Mouse (Mus musculus) forebrain, postnatal 0 days (tissue): ENCODE measurements at regions not wholly inside any gene's neighbourhood (a gene's known extent, or its start where the extent isn't known, plus 50 kb on each side); places are given as distances from the start of the nearest gene placed in this dataset.
A peak's percentile ranks its signal among the peaks of the same experiment; 100 is the strongest.

Experiments
- ATAC-seq: fragments of 200-750 bp; cut with Nextera tagmentation; 2 replicates; pipeline ENCODE4 v1.8.0; 2017; ENCODE audit warnings: mild to moderate bottlenecking, moderate library complexity
- DNase-seq: peaks from one replicate; pipeline ENCODE4 v3.0.0-alpha.2; 2015
- H3K27ac ChIP-seq: fragments of 300-500 bp; sonication (generic); 2 replicates; pipeline ENCODE4 v1.5.1; 2014; ENCODE audit warnings: low read depth, mild to moderate bottlenecking, antibody characterized with exemption, low read length, moderate library complexity, mixed read lengths
- H3K27me3 ChIP-seq: fragments of 300-500 bp; sonication (generic); 2 replicates; pipeline ENCODE4 v1.6.1; 2014; ENCODE audit warnings: mild to moderate bottlenecking, low read length, mixed read lengths; ENCODE audit not compliant: insufficient read depth
- H3K36me3 ChIP-seq: fragments of 300-500 bp; sonication (generic); 2 replicates; pipeline ENCODE4 v1.6.1; 2014; ENCODE audit warnings: mild to moderate bottlenecking, moderate library complexity; ENCODE audit not compliant: insufficient read depth
- H3K4me1 ChIP-seq: fragments of 300-500 bp; sonication (generic); 2 replicates; pipeline ENCODE4 v1.6.1; 2014; ENCODE audit warnings: antibody characterized with exemption; ENCODE audit not compliant: insufficient read depth
- H3K4me2 ChIP-seq: fragments of 300-500 bp; sonication (generic); 2 replicates; pipeline ENCODE4 v1.6.1; 2014; ENCODE audit warnings: low read depth, mild to moderate bottlenecking, moderate library complexity
- H3K4me3 ChIP-seq: fragments of 300-500 bp; sonication (generic); 2 replicates; pipeline ENCODE4 v1.5.1; 2014; ENCODE audit warnings: low read depth, low read length, mixed read lengths
- H3K9ac ChIP-seq: fragments of 300-500 bp; sonication (generic); 2 replicates; pipeline ENCODE4 v1.6.1; 2014; ENCODE audit warnings: mild to moderate bottlenecking
- H3K9me3 ChIP-seq: fragments of 300-500 bp; sonication (generic); 2 replicates; pipeline ENCODE4 v1.6.1; 2016; ENCODE audit warnings: low read length
- CTCF ChIP-seq: sonication (generic); IDR thresholded peaks from 2 replicates; pipeline ENCODE4 v1.5.1; 2016; ENCODE audit warnings: antibody characterized with exemption, control low read depth, low read depth
- WGBS: fragments of 180-500 bp; shearing (Covaris S2); extraction: QIAGEN DNeasy Blood & Tissue Kit; methylation state at CpG from one replicate; pipeline ENCODE4 v1.1.7; 2014; 5-methylcytosine and 5-hydroxymethylcytosine counted together

DNA sequence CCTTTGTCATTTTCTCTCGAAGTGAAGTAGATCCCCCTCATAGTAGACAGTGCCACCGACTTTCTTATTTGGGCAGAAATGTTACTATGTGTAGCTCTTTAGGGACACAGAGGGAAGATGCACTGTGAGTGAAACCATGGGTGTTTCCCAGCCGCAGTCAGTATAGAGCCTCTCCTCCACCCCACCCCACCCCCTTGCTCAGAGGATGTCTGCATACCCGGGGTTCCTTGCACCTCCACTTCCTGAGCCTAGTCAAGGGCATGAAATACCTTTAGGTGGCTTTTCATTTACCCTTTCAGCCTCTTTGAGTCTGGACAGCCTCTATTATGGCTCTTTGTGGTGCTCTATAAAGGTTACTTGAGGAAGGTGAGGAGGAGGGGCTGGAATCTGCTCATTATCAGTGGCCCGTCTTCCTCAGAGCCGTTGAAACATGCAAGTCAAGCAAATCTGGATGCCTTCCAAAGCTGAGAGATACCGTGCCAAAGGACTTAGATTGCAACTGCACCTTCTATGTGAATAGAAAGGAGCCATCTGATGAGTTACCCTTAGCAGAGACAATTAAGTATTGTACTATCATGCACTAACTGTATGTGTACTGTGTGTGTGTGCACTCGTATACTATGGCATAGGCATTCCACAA lies 251.4 kb upstream of the Prdm1 start:
- Histone ChIP-seq H3K4me1 (no peaks in the 10 kb centered on the region), H3K9me3 (no peaks in the 10 kb centered on the region), H3K4me3 (no peak overlapping the region), H3K36me3 (no peaks in the 10 kb centered on the region), H3K4me2 (no peak overlapping the region), H3K27me3 (no peaks in the 10 kb centered on the region), H3K9ac (no peak overlapping the region), H3K27ac (no peak overlapping the region)
- TF ChIP-seq CTCF: no peak
- DNase-seq (peak; percentile 4), ATAC-seq (no peak)
- 52% methylated on average over 8 of the region's 8 CpGs for WGBS

DNA sequence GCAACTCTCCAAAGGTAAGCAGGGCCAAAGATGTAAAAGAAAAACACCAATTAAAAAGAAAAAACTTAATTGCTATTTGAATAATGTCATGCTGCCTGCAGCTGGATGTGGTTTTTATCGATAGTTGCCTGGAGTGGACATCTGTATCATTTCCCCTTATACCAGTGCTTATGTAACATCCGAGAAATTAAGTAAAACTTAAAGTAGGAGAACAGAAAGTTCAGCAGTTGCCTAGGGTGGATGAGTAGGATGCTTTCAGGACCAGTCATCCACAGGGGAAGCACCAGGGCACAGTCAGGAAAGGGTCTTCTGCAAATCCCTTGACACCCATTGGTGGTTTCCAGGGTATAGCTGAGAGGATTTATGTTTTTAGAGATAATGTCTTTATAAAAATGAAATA lies 248.9 kb upstream of the Prdm1 start:
- ATAC-seq (no peak), DNase-seq (no peak)
- no peak for TF ChIP-seq CTCF
- Histone ChIP-seq H3K4me3 (no peak overlapping the region), H3K27ac (no peak overlapping the region), H3K4me2 (no peak overlapping the region), H3K27me3 (no peaks in the 10 kb centered on the region), H3K36me3 (no peaks in the 10 kb centered on the region), H3K9ac (no peak overlapping the region), H3K4me1 (no peaks in the 10 kb centered on the region), H3K9me3 (no peaks in the 10 kb centered on the region)
- WGBS: 87% methylated on average over 2 of the region's 2 CpGs

DNA sequence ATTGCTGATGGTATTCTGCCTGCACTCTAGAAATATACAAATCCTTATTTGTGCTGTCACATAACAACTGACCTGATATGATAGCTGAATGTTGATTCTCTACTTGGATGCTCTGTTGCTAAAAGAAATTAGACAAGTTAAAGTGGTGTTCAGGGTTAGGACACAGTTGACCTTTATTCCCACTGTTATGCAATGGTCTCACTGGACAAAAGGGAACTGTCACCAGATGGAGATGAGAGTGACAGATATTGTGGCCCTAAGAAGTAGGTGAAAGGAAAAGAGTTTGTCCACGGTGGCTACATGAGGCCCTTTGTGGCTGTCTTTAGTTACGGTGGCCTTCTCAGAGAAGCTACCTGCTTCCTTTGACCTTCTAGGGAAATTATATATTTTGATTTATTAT lies 247.9 kb upstream of the Prdm1 start:
- H3K9me3 ChIP-seq: no peaks in the 10 kb centered on the region
- H3K4me2 ChIP-seq: no peak overlapping the region
- no peaks in the 10 kb centered on the region for H3K4me1 ChIP-seq
- H3K4me3 ChIP-seq: no peak overlapping the region
- no peaks in the 10 kb centered on the region for H3K36me3 ChIP-seq
- 69% methylated on average over 2 of the region's 2 CpGs for WGBS
- no peak overlapping the region for H3K27ac ChIP-seq
- H3K27me3 ChIP-seq: no peaks in the 10 kb centered on the region
- ATAC-seq (no peak), DNase-seq (no peak)
- H3K9ac ChIP-seq: no peak overlapping the region
- no peak for TF ChIP-seq CTCF

DNA sequence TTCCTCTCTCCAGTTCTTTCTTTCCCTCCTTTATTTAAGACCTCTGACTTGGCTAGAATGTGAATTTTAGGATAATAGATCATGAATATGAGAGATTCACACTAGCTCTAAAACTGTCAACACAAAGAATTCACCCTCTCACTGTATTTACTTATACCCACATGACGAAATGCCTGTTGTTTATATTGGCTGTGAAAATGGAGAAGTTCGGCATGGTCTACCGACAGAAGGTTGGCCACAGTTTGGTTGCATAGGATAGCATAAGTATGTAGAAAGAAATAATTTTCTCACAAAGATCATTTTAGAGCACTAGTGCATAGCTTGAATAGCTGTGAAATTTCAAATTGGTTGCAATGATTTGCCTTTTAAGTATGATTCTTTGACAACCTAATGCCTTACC lies 237.2 kb upstream of the Prdm1 start:
- Histone ChIP-seq H3K9ac (no peak overlapping the region), H3K4me3 (no peak overlapping the region), H3K4me2 (no peak overlapping the region), H3K27ac (no peak overlapping the region), H3K4me1 (no peaks in the 10 kb centered on the region), H3K27me3 (no peaks in the 10 kb centered on the region), H3K9me3 (no peaks in the 10 kb centered on the region), H3K36me3 (no peaks in the 10 kb centered on the region)
- DNase-seq: no peak
- 76% methylated on average over 3 of the region's 3 CpGs for WGBS
- TF ChIP-seq CTCF: no peak
- no peak for ATAC-seq

DNA sequence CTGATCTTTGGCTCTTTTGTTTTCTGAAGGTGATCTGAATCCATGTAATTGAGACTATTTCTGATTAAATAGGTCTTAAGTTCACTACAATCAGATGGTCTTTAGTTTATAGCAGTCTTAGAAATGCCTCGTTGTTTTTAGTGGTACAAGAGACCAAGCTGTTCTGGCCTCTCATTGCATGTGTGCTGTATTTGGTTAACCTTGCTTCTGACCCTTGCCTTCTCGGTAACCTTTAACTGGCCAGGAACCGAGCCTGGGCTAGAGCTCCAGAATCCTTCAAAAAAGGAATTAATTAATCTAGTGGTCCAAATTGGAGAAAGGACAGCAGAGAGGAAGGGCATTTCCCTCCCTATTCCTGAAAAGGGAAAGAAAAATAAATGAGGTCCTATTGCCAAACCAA lies 234.8 kb upstream of the Prdm1 start:
- H3K27ac ChIP-seq: no peak overlapping the region
- TF ChIP-seq CTCF: no peak
- no peak for DNase-seq
- H3K36me3 ChIP-seq: no peaks in the 10 kb centered on the region
- no peak overlapping the region for H3K4me3 ChIP-seq
- no peaks in the 10 kb centered on the region for H3K9me3 ChIP-seq
- no peaks in the 10 kb centered on the region for H3K4me1 ChIP-seq
- H3K27me3 ChIP-seq: no peaks in the 10 kb centered on the region
- H3K4me2 ChIP-seq: no peak overlapping the region
- no peak overlapping the region for H3K9ac ChIP-seq
- no peak for ATAC-seq
- 53% methylated on average over 3 of the region's 3 CpGs for WGBS

DNA sequence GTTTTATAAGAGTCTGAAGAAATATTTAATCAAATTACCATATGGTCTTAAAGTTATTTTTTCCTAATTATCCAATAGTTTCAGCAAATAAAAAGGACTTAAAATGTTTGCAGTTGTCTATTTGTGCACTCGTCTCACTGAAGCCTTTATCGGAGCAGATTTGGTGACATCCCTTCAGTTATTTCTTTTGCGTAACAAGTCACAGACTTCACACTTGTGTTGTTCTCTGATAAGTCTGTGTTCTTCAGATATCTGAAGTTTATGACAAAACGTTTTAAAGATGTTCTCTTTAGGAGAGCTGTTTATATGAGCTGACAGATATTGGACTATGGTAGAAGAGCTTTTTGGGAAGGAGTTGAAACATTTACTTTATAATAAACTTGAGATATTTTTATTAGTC lies 233.8 kb upstream of the Prdm1 start:
- no peak for TF ChIP-seq CTCF
- Histone ChIP-seq H3K4me2 (no peak overlapping the region), H3K27ac (no peak overlapping the region), H3K4me1 (no peaks in the 10 kb centered on the region), H3K9ac (no peak overlapping the region), H3K36me3 (no peaks in the 10 kb centered on the region), H3K4me3 (no peak overlapping the region), H3K9me3 (no peaks in the 10 kb centered on the region), H3K27me3 (no peaks in the 10 kb centered on the region)
- 79% methylated on average over 4 of the region's 4 CpGs for WGBS
- DNase-seq (no peak), ATAC-seq (no peak)

DNA sequence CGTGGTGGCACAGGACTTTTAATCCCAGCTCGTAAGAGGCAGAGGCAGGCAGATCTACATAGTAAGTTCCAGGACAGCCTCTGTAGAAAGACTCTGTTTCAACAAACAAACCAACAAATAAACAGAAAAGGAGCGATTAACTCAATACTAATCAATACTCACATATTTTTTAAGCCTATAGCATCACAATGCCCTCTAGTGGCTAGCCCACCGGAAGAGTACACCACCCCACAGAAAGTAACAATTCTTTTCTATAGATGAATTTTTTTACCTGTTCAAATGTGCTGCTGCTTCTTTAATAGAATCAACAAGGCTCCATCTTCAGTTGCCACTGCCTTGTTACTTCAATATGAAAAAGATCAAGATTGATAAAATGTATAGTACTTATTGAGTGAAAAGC lies 233.0 kb upstream of the Prdm1 start:
- Histone ChIP-seq H3K27me3 (no peaks in the 10 kb centered on the region), H3K9me3 (no peaks in the 10 kb centered on the region), H3K4me1 (no peaks in the 10 kb centered on the region), H3K9ac (no peak overlapping the region), H3K4me2 (no peak overlapping the region), H3K36me3 (no peaks in the 10 kb centered on the region), H3K27ac (no peak overlapping the region), H3K4me3 (no peak overlapping the region)
- WGBS: 79% methylated on average over 4 of the region's 4 CpGs
- DNase-seq (no peak), ATAC-seq (no peak)
- TF ChIP-seq CTCF: peak; percentile 28
